Mouse (Mus musculus) monocyte, adult 2 months (primary cell): ENCODE measurements at regions not wholly inside any gene's neighbourhood (a gene's known extent, or its start where the extent isn't known, plus 50 kb on each side); places are given as distances from the start of the nearest gene placed in this dataset.

Source experiments
- DNase-seq, 2 experiments: peaks; one replicate each; pipeline ENCODE4 v3.0.0; 2022; ENCODE audit warnings: low spot score in 2 of 2, low read depth in 1 of 2

- DNase-seq, result no peak
Measured at GRCm38 (mm10) chr8:25392766-25393166, 568.6 kb upstream of the Adam5 start.

- no peak for DNase-seq
Measured at GRCm38 (mm10) chr8:25389947-25390346, 565.8 kb upstream of the Adam5 start.

GRCm38 (mm10) chr8:25389371-25389855, 565.2 kb upstream of the Adam5 start:
- no peak for DNase-seq

GRCm38 (mm10) chr8:25388811-25389210, 564.6 kb upstream of the Adam5 start:
- DNase-seq, result no peak

GRCm38 (mm10) chr8:25385186-25385585, 561.0 kb upstream of the Adam5 start:
- DNase-seq, result no peak

GRCm38 (mm10) chr8:25384591-25384990, 560.4 kb upstream of the Adam5 start:
- DNase-seq, result no peak

GRCm38 (mm10) chr8:25373276-25373675, 549.1 kb upstream of the Adam5 start:
- no peak for DNase-seq

- no peak for DNase-seq
Measured at GRCm38 (mm10) chr8:25370947-25371346, 546.8 kb upstream of the Adam5 start.

- no peak for DNase-seq
Measured at GRCm38 (mm10) chr8:25369331-25369730, 545.2 kb upstream of the Adam5 start.

GRCm38 (mm10) chr8:25368561-25369091, 544.5 kb upstream of the Adam5 start:
- DNase-seq, result no peak

- no peak for DNase-seq
Measured at GRCm38 (mm10) chr8:25367806-25368549, 543.8 kb upstream of the Adam5 start.

- no peak for DNase-seq
Measured at GRCm38 (mm10) chr8:25366181-25366580, 542.0 kb upstream of the Adam5 start.

GRCm38 (mm10) chr8:25362656-25363055, 538.5 kb upstream of the Adam5 start:
- DNase-seq, result no peak

- no peak for DNase-seq
Measured at GRCm38 (mm10) chr8:25362146-25362545, 538.0 kb upstream of the Adam5 start.

- DNase-seq, result no peak
Measured at GRCm38 (mm10) chr8:25361420-25361819, 537.3 kb upstream of the Adam5 start.

- DNase-seq, result no peak
Measured at GRCm38 (mm10) chr8:25358539-25359165, 534.5 kb upstream of the Adam5 start.

- DNase-seq, result no peak
Measured at GRCm38 (mm10) chr8:25353822-25354770, 529.9 kb upstream of the Adam5 start.

GRCm38 (mm10) chr8:25353405-25353804, 529.2 kb upstream of the Adam5 start:
- DNase-seq, result no peak

- DNase-seq, result no peak
Measured at GRCm38 (mm10) chr8:25348003-25348683, 524.0 kb upstream of the Adam5 start.

GRCm38 (mm10) chr8:25343160-25343602, 519.0 kb upstream of the Adam5 start:
- no peak for DNase-seq

GRCm38 (mm10) chr8:25342501-25342900, 518.3 kb upstream of the Adam5 start:
- DNase-seq, result no peak
